Mouse (Mus musculus): ENCODE measurements around the gene Srrm4.
A peak's percentile ranks its signal among the peaks of the same experiment; 100 is the strongest.

Gene Srrm4

DNA sequence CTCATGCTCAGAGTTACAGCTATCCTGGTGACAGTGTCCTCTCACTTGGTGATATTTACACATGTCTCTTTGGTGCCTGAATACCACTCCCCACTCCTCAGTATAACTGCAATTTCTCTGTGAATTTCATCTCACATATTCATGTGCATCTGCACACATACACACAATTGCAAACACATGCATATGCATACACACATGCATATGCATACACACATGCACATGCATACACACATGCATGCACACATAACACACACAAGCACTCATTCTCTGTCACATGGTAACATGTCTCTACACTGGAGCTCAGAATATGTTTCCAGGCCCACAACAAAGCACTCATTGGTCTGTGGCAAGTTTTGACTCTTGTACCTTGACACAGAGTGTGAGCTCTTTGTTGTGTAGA, 39.0 kb downstream of the Srrm4 start:
- no peak for DNase-seq (ENCODE audit: low spot score)

DNA sequence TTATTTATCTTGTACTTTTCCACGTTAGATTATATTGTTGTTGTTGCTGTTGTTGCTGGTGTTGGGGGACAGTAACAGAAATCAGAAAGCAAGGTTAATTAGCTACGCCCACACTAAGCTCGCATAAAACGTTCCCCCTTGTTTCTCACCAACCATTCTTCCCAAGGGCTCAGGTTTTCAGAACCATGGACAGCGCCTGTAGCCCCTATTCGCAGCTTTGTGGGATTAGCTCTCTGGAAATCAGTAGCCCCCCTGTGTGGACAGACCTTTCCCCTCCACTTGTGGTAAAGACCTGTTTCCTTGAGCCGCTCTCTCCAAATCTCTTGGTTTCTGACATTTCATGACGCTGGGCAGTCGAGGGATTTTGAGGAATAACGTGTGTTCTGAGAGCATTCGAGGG, 45.9 kb downstream of the Srrm4 start:
- DNase-seq (ENCODE audit: low spot score) = no peak

DNA sequence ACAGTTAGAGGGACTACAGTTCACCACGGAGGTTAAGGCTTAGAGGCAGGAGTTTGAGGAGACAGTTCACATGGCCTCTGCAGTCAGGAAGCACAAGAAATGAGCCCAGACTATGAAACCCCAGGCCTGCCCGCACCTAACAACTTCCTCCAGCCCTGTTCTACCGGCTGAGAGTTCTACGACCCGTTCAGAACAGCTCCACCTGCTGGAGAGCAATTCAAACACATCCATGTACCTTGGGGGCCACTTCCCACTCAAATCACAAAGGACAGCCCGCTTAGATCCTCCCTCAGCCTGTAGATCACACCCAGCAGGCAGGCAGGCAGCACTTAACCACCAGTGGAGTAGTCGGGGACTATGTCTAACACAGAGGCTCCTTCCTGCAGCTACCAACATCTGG, 49.3 kb downstream of the Srrm4 start:
- DNase-seq (ENCODE audit: low spot score) = no peak

DNA sequence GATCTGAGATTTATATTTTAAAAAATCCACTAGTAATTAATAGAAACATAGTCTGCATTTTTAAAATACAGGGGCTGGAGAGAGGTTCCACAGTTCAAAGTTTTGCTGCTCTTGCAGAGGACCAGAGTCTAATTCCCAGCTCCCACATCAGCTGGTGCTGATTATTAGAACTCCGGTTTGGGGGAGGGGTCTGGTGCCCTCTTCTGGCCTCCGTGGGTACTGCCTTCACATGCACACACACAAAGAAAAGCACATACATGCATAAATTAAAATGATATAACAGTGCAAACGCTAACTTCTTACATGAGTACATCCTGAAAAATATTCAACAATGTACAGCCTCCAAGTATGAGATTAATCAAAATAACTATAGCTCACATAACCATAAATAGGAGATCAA, 50.5 kb downstream of the Srrm4 start:
- no peak for DNase-seq (ENCODE audit: low spot score)

DNA sequence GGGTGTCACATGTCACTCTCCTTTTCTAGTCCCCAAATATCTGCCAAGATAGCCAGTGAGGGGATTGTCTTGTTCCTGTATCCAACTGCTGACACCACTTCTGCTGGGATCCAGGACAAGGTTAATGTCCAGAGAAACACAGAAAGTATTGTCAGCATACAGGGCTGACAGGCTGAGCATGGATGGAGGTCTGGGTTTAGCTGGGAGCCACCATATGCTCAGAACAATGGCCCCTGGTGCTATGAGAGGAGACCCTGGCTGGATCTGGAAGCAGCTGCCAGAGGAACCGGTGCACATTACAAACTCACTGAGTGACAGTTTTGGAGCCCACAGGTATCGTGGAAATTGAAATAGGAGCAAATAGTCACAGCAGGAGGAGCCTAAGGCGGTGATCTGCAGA, 52.3 kb downstream of the Srrm4 start:
- no peak for DNase-seq (ENCODE audit: low spot score)

DNA sequence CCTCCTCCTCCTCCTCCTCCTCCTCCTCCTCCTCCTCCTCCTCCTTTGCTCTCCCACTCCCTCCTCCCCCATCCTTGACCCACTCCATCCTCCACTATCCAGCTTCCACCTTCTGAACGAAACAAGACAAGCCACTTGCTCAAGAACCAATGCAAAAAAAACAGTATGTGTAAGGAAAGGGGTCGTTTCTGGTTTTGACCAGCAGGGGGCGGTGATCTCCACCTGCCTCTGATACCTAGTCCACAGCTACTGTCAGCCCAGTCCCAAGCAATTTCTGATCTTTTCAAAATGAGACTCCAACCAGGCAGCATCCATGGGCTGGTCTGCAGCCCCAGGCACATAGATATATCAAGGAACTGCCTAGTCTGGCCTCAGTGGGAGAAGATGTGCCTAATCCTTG, 53.1 kb downstream of the Srrm4 start:
- DNase-seq (ENCODE audit: low spot score) = no peak

DNA sequence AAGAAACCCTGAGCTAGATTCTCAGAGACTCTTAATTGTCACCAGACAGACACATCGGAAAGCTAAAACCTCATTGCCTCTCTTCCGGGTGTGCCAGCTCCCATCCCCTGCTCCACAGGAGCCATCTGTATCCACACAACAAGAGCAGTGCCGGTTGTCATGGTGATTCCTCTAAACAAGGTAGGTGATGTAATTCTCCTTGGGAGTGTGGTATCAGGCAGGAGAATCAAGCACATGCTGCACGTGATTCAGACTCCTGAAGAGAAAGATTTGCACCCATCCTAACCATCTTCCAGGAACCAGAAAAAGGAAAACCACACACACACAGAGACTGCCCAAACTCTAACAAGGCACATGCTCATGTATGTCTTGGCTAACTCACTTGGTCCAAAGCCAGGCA, 65.3 kb downstream of the Srrm4 start:
- peak; percentile 79 for DNase-seq (ENCODE audit: low spot score)

DNA sequence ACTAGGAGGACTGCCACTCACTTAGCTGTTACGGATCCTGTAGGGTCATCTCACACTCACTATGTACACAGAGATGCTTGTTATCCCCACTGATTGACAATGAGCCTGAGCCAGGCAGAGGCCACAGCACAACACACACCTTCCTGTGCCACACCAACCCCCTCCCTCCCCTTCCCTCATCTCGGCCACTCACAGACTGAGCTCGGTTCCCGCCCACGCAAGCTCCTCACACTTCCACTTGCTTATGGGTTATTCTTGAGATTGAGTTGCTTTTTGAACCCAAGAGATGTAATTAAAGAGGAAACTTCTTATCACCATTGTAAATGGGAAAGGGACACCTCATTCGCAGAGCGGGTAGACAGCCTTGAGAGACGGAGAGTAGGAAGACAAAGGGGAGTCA, 66.3 kb downstream of the Srrm4 start:
- DNase-seq (ENCODE audit: low spot score) = no peak

DNA sequence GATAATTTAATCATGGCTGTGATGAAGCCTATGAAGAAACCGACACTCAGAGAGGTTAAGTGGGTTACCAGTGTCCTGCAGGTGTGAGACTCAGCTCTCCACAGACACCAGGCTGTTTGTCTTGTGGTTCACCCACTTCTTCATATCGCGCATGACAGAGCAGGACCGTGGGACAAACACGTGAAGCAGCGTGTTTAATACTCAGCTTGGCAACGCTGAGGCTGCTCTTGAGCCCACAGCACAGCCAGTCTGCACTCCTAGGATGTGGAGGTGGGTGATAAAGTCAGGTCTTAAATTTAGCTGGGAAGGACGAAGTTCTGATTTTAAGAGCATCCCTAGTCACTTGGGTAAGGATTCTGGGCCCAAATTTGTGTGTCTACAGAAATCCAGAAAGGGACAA, 68.1 kb downstream of the Srrm4 start:
- DNase-seq (ENCODE audit: low spot score) = no peak

DNA sequence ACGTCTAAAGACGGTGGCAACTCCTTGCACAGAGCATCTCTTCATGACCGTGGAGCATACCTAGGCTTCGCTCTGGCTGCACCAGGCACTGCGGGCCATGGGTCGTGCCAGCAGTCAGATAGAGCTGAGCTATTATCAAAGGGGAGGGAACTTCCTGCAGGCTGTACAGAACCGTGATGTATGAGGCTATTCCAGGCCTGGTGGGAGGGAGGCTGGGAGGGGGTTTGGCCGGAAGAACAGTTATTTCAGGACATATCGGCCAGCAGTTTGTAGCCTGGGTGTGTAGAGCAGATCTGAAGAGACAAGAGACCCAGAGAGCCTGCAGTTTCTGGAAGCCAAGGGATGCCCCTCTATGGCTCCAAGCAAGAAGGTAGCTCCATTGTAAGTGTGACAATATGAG, 68.5 kb downstream of the Srrm4 start:
- no peak for DNase-seq (ENCODE audit: low spot score)

DNA sequence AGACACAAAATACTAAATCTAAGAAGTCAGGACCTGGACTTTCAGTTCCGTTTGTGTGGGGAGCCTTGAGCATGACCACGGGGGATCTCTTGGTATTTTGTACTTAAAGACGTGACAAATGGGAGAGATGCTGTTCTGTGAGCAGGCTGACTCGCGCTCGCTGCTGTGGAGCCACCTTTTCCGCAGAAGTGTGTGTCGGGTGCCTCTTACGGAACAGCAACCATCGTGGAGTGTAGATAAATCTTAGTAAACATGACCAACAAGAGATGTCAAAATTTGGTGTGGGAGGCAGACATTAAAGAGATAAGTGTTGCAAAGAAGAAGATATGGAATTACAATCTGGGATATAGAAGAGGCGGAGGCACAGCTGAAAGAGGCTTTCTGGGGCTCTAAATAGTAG, 69.3 kb downstream of the Srrm4 start:
- DNase-seq (ENCODE audit: low spot score) = no peak

DNA sequence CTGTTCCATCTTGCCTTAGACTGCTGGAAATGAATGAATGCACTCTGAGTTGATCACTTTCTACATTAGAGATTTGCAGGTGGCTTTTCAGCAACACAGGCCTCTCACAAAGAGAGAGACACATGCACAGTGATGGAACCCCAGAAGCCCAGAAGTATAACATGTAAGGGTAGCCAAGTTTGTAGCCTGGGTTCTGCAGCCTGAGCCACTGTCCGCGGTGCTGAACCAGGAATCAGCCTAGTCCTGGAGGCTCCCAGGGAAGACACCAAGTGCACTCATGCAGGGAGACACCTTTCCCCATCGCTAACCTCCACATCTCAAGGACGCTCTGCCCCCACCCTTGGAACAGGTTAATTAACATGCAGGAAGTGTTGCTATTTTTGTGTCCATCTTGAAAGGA, 73.6 kb downstream of the Srrm4 start:
- no peak for DNase-seq (ENCODE audit: low spot score)

DNA sequence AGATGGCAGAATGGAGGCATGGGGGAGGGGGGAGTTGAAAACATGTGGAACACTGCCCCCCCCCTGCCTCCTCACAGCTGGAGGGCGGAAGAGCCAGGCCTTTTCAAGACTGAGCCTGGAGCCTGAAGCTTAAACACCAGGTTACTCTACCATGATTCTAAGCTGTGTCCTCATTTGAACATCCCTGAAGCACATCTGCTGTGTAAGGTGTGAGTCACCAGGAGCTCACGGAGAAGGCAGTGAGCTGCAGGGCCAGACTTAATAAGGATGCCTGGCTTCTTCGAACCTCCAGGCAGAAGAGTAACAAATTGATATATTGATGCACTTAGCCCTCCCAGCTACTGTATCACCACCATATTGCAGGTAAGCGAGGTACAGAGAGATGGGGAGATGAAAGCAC, 79.5 kb downstream of the Srrm4 start:
- DNase-seq (ENCODE audit: low spot score) = no peak

DNA sequence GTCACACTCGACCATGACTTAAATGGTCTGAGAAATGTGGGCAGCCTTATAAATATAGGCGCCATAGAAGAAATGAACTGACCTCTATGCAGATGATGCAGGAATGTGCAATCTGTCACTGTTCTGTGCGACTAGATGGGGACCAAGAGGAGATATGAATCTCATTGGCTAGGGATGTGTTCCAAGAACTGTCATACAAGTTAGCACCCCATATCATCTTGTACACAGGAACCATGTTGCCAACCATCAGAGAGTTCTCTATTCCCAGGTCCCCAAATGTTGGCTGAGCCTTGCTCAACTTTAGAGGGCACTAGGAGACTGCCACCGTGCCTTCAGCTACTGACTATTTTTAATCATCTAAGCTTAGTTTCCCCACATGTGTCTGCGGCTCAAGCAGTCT, 81.4 kb downstream of the Srrm4 start:
- no peak for DNase-seq (ENCODE audit: low spot score)

DNA sequence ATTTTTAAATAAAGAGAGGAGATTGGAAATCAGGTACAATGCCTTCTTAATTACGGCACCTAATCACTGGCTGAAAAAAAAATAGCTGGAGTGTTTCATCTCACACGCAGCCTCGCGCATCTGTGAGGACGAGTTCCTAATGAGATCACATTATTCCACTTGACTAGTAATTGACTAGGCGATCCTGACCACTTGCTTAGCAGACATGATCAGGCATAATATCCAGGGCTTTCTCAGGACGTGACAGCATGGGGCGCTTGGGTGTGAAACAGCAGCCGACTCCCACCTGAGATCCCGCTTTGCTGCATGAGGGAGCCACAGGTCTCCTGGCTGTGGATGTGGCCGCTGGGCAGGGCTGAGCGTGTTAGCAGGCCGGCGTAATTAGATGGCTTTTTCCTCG, 90.3 kb downstream of the Srrm4 start:
- DNase-seq (ENCODE audit: low spot score) = no peak

DNA sequence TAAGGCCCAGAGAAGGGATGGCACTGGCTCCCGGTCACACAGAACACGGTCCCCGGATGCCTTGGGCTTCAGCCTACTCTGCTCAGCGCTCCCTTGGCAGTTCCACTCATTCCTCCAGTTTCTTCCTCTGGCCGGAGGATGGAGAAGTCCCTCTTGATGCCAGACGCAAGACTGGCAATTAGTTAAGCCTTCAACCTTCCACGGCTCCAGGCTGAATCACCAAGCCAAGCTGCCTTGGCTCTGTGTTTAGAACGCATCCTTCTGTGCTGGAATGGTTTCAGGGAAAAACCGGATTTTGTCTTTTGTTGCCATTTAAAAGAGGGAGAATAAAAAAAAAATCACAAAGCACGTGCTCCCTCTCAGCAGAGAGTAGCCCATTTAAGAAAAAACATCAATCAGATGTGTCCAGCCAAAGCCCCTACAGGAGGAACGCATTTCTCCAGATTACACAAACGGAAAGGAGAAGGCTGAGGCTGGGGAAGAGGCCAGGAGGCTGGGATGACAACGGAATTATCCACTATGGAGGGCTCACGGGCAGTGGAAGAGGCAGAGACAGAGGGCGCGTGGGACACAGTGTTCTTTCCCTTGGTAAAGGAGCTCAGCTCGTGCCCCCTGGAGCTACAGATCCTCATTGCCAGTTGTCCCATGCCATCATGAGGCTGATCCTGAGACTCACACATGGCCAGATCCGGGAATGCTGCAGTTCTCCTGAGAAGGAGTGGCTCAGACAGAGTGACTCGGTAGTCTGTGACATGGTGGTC, 92.6 kb downstream of the Srrm4 start:
- DNase-seq (ENCODE audit: low spot score) = peak; percentile 61

DNA sequence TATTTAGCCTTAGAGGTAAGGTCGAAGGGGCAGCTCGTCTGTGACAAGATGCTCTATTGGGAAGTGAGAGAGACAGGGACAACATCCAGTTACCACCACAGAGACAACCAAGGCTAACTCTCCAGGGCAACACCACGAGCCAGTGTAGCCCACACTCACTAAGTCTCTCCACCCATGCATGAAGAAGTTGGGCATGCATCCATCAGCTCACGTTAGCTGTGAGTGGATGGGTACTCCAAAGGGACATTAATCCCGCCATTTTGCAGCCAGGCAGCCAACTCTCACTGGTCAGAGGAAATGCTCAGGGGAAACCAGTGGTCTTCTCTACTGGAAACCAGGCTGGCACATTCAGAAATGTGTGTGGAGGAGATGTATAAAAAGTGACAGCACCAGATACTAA, 93.8 kb downstream of the Srrm4 start:
- no peak for DNase-seq (ENCODE audit: low spot score)

DNA sequence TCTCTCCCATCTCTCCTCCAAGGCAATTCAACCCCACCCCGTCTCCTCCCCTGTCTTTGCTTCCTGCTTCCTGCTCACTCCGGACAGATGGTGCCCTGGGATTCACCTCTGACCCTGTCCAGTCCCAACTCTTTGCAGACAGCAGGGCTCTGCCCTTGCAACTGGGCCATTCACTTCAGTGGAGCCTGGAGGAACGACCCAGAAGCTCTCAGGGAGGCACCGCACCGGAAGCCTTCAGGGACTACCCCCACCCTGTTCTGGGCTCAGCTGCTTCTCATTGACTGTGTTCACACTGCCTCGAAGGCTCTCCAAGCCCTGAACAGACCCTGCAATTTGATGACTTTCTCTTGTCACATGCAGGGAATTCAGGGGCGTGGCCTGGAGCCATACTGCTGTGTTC, 94.4 kb downstream of the Srrm4 start:
- DNase-seq (ENCODE audit: low spot score) = no peak

DNA sequence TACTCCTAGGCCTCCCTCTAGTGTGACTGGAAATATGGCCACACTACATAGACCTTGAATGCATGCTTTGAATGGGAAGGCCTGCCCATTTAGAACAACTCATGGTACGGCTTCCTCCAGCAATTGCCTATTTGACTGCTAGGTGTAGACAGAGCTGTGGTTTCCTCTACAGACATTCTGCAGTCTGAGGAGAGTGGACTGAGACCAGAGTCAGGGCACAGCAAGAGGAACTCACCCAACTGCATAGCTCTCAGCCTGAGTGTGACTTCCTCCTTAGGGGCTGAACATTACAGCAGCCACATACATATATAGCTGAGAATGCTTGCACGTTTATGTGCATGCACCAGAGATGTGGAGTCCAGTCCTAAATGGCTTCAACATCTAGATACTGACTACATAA, 94.9 kb downstream of the Srrm4 start:
- DNase-seq (ENCODE audit: low spot score) = no peak

DNA sequence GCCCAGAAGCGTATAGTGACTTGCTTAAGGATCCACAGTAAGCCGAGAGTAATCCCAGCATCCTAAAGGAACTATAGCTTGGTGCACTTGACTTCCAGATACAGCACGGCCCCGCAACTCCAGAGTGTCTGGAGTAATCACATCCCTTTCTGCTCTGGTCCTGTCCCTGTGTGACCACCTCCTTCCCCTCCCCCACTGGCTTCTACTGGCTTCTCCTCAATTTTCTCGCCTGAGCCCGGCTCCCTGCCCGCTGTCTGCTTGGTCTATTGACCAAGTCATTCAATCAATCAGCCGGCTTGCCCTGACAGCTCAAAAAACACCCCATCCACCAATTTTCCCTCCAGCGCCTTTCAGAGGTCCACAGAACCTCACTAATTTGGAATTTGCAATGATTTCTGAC, 96.2 kb downstream of the Srrm4 start:
- DNase-seq (ENCODE audit: low spot score) = no peak

DNA sequence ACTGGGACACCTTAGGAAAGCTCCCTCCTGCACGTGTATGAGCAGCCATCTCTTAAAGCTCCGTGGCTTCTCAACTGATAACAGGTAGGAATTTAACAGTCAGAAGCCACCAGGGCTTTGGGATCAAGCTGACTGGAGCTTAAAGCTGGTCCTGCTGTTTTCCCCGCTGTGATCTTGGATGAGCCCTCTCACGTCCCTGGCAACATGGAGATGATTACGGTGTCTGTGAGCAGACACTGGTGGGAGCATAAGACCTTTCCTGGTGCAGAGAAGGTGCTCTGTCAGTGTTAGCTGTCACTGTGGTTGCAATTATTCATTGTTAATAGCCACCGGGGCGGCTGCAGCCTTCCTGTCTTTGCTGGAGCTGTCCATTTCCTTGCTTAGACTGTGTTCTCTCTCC, 97.2 kb downstream of the Srrm4 start:
- no peak for DNase-seq (ENCODE audit: low spot score)

DNA sequence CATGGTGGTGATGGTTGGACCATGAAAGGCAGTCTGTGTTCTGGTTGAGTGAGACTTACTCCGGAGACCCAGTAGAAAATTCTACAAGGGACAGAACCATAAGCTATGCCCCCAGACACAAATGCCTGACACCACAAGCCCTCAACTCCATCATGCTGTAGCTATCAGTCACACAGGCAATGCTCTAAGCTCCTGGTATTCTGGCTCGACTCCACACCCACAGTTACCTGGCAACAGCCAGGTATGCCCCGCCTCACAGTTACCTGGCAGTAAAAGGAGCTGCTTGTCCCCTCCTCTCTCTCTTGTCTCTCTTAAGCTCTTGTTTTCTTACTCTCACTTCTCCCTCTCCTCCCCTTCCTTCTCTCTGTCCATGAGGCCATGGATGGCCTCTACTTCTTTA, 98.9 kb downstream of the Srrm4 start:
- DNase-seq (ENCODE audit: low spot score) = no peak

DNA sequence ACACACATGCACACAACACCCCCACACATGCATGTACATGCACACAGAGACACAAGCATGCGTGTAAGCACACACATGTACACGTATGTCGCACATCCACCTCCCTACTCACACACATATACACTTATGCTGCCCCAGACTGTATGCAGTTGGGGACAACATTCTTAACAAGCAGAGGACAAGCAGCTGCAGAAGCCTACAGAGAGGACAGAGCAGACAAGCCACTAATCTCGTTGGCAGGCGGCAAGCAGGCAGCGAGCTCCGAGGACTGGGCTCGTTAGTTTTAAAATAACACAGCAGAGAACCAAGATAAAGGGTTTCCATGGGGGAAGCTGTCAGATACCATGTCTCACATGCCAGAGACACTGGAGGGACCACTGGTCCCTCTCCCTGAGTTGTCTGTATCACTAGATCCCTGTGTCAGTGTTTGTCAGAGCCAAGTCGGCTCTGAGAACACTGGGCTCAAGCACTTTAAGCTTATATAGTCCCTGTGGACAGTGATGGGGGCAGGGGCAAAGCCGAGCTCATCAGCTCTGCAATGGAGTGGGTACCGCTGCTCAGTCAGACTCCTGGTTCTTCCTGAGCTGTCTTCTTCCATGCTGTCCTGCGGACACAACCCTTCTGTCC, 99.7 kb downstream of the Srrm4 start:
- DNase-seq (ENCODE audit: low spot score) = no peak

DNA sequence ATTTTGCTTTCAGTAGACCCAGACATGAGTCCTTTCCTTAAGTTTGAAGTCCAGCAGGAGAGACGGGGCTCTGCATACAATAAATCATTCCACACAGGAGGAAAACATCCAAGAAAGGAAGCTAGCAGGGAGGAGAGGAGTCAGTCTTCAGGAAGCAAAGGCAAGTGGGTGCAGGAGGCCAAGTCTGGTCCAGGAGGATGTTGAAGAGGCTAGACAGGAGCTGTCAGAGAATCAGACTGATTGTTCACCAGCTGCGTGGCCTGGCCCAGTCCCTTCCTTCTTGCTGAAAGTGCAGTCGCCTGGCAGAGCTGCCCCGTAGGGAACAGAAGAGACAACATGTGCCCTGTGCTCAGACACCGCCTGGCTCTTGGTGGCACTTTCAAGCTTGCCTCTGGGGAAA, 100.8 kb downstream of the Srrm4 start:
- no peak for DNase-seq (ENCODE audit: low spot score)
